In genomic region chr7:78881607-78882468, GRCm38 (mm10) we compare ENCODE assay signal across 9 mouse cellular contexts. TPM values are rescaled to one million over a fixed set of nuclear protein-coding genes. Genes with fewer than 3 reads are reported as not detected.
DNase-seq lines count a peak whose midpoint lies in the region; ATAC-seq and TF ChIP-seq lines count a peak whose summit lies in the region.
"Had no signal": no experiment of that assay in that cellular context is flagged by ENCODE, and none has a peak within 500 bp of the region (broad histone marks: within the 10 kb centered on the region; RNA-seq: fewer than 3 reads in every experiment).

No protein-coding gene starts in this region.

- H3K4me1 ChIP-seq in kidney, postnatal 0 days (replicated peaks; ENCODE audit: insufficient read depth, low read length): no peaks in the 10 kb centered on the region
- peaks cover 49% of the 10 kb centered on the region for H3K4me1 ChIP-seq in embryonic facial prominence, embryonic 10.5 days
- peaks cover 39% of the 10 kb centered on the region for H3K4me1 ChIP-seq in hindbrain, embryonic 15.5 days (replicated peaks)
- H3K4me1 ChIP-seq in neural tube, embryonic 12.5 days: peaks cover 47% of the 10 kb centered on the region

- TF ChIP-seq CTCF in kidney, postnatal 0 days (IDR thresholded peaks at IDR 0.05; ENCODE audit: low read depth): no peak

- 0 out of 2 replicates have a peak overlapping the region, but pooled peaks have one; percentile 1 for H3K4me3 ChIP-seq in kidney, postnatal 0 days (replicated peaks; ENCODE audit: low read depth, low read length)
- H3K4me3 ChIP-seq in embryonic facial prominence, embryonic 10.5 days: peak overlapping the region; percentile 56
- H3K4me3 ChIP-seq in hindbrain, embryonic 15.5 days: peak overlapping the region; percentile 56
- peak overlapping the region; percentile 50 for H3K4me3 ChIP-seq in neural tube, embryonic 12.5 days

- no peak overlapping the region for H3K27ac ChIP-seq in kidney, postnatal 0 days
- H3K27ac ChIP-seq in embryonic facial prominence, embryonic 10.5 days (replicated peaks): peak overlapping the region; percentile 69; the same call in 1 of the 2 replicates
- peak overlapping the region; percentile 81 for H3K27ac ChIP-seq in hindbrain, embryonic 15.5 days (replicated peaks)
- H3K27ac ChIP-seq in neural tube, embryonic 12.5 days: no peak overlapping the region

- H3K9me3 ChIP-seq in kidney, postnatal 0 days (replicated peaks; ENCODE audit: low read length): no peaks in the 10 kb centered on the region
- no peaks in the 10 kb centered on the region for H3K9me3 ChIP-seq in embryonic facial prominence, embryonic 10.5 days
- no peaks in the 10 kb centered on the region for H3K9me3 ChIP-seq in hindbrain, embryonic 15.5 days
- no peaks in the 10 kb centered on the region for H3K9me3 ChIP-seq in neural tube, embryonic 12.5 days

- DNase-seq in kidney, postnatal 0 days (ENCODE audit: low spot score): no peak
- DNase-seq in kidney, postnatal 4 days: no peak
- DNase-seq in embryonic facial prominence, embryonic 10.5 days (ENCODE audit: low spot score): peak; percentile 28
- no peak for DNase-seq in adrenal gland, postnatal 4 days (ENCODE audit: low spot score in 2 of 2)
- no peak for DNase-seq in kidney, postnatal 36 days
- no peak for DNase-seq in gastrocnemius, postnatal 14 days

- no peak overlapping the region for H3K9ac ChIP-seq in kidney, postnatal 0 days (ENCODE audit: low read depth, low read length)
- H3K9ac ChIP-seq in hindbrain, embryonic 15.5 days: peak overlapping the region; percentile 67
- peak overlapping the region; percentile 67; the same call in 1 of the 2 replicates for H3K9ac ChIP-seq in neural tube, embryonic 12.5 days

- 14% methylated on average over 14 of the region's 16 CpGs for WGBS in kidney, postnatal 0 days
- WGBS in embryonic facial prominence, embryonic 10.5 days: 14% methylated on average over 16 of the region's 16 CpGs
- WGBS in hindbrain, embryonic 15.5 days: 7% methylated on average over 14 of the region's 16 CpGs
- WGBS in neural tube, embryonic 12.5 days: 8% methylated on average over 16 of the region's 16 CpGs

- ATAC-seq in kidney, postnatal 0 days (replicated peaks; ENCODE audit: low FRiP score, low read depth): no peak
- ATAC-seq in hindbrain, embryonic 15.5 days (ENCODE audit: low FRiP score, low read depth): no peak
- 0 out of 2 replicates have a peak, but pooled peaks have one; percentile 10 for ATAC-seq in neural tube, embryonic 12.5 days (ENCODE audit: low FRiP score, low read depth)
- ATAC-seq: Patski had no signal

- intact Hi-C loops in gastrocnemius, postnatal 14 days (cut with DNase I; ENCODE audit: low total_unique reads): no loop called here

- no peaks in the 10 kb centered on the region for H3K36me3 ChIP-seq in kidney, postnatal 0 days (ENCODE audit: insufficient read depth, low read length)
- no peaks in the 10 kb centered on the region for H3K36me3 ChIP-seq in embryonic facial prominence, embryonic 10.5 days (replicated peaks)
- H3K36me3 ChIP-seq in hindbrain, embryonic 15.5 days: no peaks in the 10 kb centered on the region
- H3K36me3 ChIP-seq in neural tube, embryonic 12.5 days: no peaks in the 10 kb centered on the region

- peaks cover 26% of the 10 kb centered on the region for H3K27me3 ChIP-seq in kidney, postnatal 0 days (ENCODE audit: insufficient read depth, low read length)
- peaks cover 77% of the 10 kb centered on the region for H3K27me3 ChIP-seq in embryonic facial prominence, embryonic 10.5 days (replicated peaks; ENCODE audit: low read depth, poor library complexity, severe bottlenecking)
- H3K27me3 ChIP-seq in hindbrain, embryonic 15.5 days: no peaks in the 10 kb centered on the region
- H3K27me3 ChIP-seq in neural tube, embryonic 12.5 days (replicated peaks): 0 out of 2 replicates have a peak, but pooled peaks cover 3% of the 10 kb centered on the region

- peak overlapping the region; percentile 43 for H3K4me2 ChIP-seq in kidney, postnatal 0 days (ENCODE audit: low read length)
- H3K4me2 ChIP-seq in hindbrain, embryonic 15.5 days: peak overlapping the region; percentile 67
- peak overlapping the region; percentile 78 for H3K4me2 ChIP-seq in neural tube, embryonic 12.5 days (replicated peaks)

RNA-seq across cellular contexts. Expression of gene Aen, which starts 13.8 kb away (rescaled TPM):
- polyA plus RNA-seq in kidney, postnatal 0 days (2015; fragmentation: Nextera tagmentation; extraction: Ambion mirVana): 33.1 and 37.5 TPM in 2 replicates
- polyA plus RNA-seq in embryonic facial prominence, embryonic 10.5 days (2016; fragmentation: Nextera tagmentation; extraction: Ambion mirVana): 66.2 and 70.1 TPM in 2 replicates
- 55.5 and 58.1 TPM in 2 replicates for polyA plus RNA-seq in hindbrain, embryonic 15.5 days (2015; fragmentation: Nextera tagmentation; extraction: Ambion mirVana)
- 47.6 and 48.0 TPM in 2 replicates for polyA plus RNA-seq in neural tube, embryonic 12.5 days (2016; fragmentation: Nextera tagmentation; extraction: Ambion mirVana)
- total RNA-seq in adrenal gland, postnatal 4 days (2021): 10 to 100 TPM; 33.0 to 33.7 TPM
- 10 to 100 TPM; 23.2 to 27.5 TPM for total RNA-seq in gastrocnemius, postnatal 14 days (2021)

RNA-seq across cellular contexts. Expression of gene Isg20, which starts 31.4 kb away (rescaled TPM):
- polyA plus RNA-seq in kidney, postnatal 0 days (2015; fragmentation: Nextera tagmentation; extraction: Ambion mirVana): 2.3 and 2.8 TPM in 2 replicates
- polyA plus RNA-seq in embryonic facial prominence, embryonic 10.5 days (2016; fragmentation: Nextera tagmentation; extraction: Ambion mirVana): 0.40 and 0.55 TPM in 2 replicates
- 0.87 and 2.3 TPM in 2 replicates for polyA plus RNA-seq in hindbrain, embryonic 15.5 days (2015; fragmentation: Nextera tagmentation; extraction: Ambion mirVana)
- polyA plus RNA-seq in neural tube, embryonic 12.5 days (2016; fragmentation: Nextera tagmentation; extraction: Ambion mirVana): 0.38 and 0.41 TPM in 2 replicates
- total RNA-seq in adrenal gland, postnatal 4 days (2021): 10 to 100 TPM in 1 of 2 experiments, 1 to 10 TPM in 1; 7.4 to 13.7 TPM
- 1 to 10 TPM; 1.0 to 1.2 TPM for total RNA-seq in gastrocnemius, postnatal 14 days (2021)

RNA-seq across cellular contexts. Expression of gene Det1, which starts 34.8 kb away (rescaled TPM):
- polyA plus RNA-seq in kidney, postnatal 0 days (2015; fragmentation: Nextera tagmentation; extraction: Ambion mirVana): 13.9 TPM in 2 replicates
- polyA plus RNA-seq in embryonic facial prominence, embryonic 10.5 days (2016; fragmentation: Nextera tagmentation; extraction: Ambion mirVana): 20.9 and 23.0 TPM in 2 replicates
- polyA plus RNA-seq in hindbrain, embryonic 15.5 days (2015; fragmentation: Nextera tagmentation; extraction: Ambion mirVana): 12.9 and 13.0 TPM in 2 replicates
- polyA plus RNA-seq in neural tube, embryonic 12.5 days (2016; fragmentation: Nextera tagmentation; extraction: Ambion mirVana): 19.7 TPM in 2 replicates
- 10 to 100 TPM; 13.2 to 14.0 TPM for total RNA-seq in adrenal gland, postnatal 4 days (2021)
- total RNA-seq in gastrocnemius, postnatal 14 days (2021): 1 to 10 TPM; 8.5 to 9.2 TPM

Comparison
In these comparisons a context has a peak if more than half of its experiments do, and no peak if none do; other contexts are left out.
1. H3K27ac ChIP-seq: peak in embryonic facial prominence, embryonic 10.5 days (single experiment) and hindbrain, embryonic 15.5 days (single experiment); none in kidney, postnatal 0 days (single experiment) and neural tube, embryonic 12.5 days (single experiment).
2. H3K4me3 ChIP-seq: peak in every context shown above with its lines; median percentile 56 in embryonic facial prominence, embryonic 10.5 days; 56 in hindbrain, embryonic 15.5 days; 50 in neural tube, embryonic 12.5 days; 1 in kidney, postnatal 0 days.
3. Peak in every context shown above with its lines, with median percentiles within 50 percentile points of each other: H3K4me2 ChIP-seq.